Mouse (Mus musculus) thymus, postnatal 10 days (tissue): ENCODE data around the gene Grm1.

Experiments
- DNase-seq, 2 experiments: peaks; one replicate each; pipeline ENCODE4 v3.0.0; 2021; ENCODE audit warnings: low spot score in 2 of 2

Gene Grm1

GRCm38 (mm10) chr10:10971311-10971710, 110.8 kb downstream of the Grm1 start:
- DNase-seq = no peak

- DNase-seq = no peak
These were observed 117.5 kb downstream of the Grm1 start for GRCm38 (mm10) chr10:10964490-10965150.

- no peak for DNase-seq
These were observed 131.6 kb downstream of the Grm1 start for GRCm38 (mm10) chr10:10950557-10950956.

- no peak for DNase-seq
These were observed 133.0 kb downstream of the Grm1 start for GRCm38 (mm10) chr10:10949172-10949571.

GRCm38 (mm10) chr10:10947531-10947930, 134.6 kb downstream of the Grm1 start:
- no peak for DNase-seq

- DNase-seq = no peak
These were observed 138.2 kb downstream of the Grm1 start for GRCm38 (mm10) chr10:10944003-10944402.

- no peak for DNase-seq
These were observed 139.9 kb downstream of the Grm1 start for GRCm38 (mm10) chr10:10942248-10942647.

- DNase-seq = no peak
These were observed 146.3 kb downstream of the Grm1 start for GRCm38 (mm10) chr10:10935806-10936205.

GRCm38 (mm10) chr10:10929672-10930071, 152.5 kb downstream of the Grm1 start:
- DNase-seq = no peak

GRCm38 (mm10) chr10:10928798-10929366, 153.3 kb downstream of the Grm1 start:
- no peak for DNase-seq

GRCm38 (mm10) chr10:10917857-10918399, 164.2 kb downstream of the Grm1 start:
- no peak for DNase-seq

GRCm38 (mm10) chr10:10913621-10914020, 168.5 kb downstream of the Grm1 start:
- DNase-seq = no peak

GRCm38 (mm10) chr10:10890221-10890620, 191.9 kb downstream of the Grm1 start:
- DNase-seq = no peak

- no peak for DNase-seq
These were observed 193.6 kb downstream of the Grm1 start for GRCm38 (mm10) chr10:10888521-10888920.

- DNase-seq = no peak
These were observed 197.2 kb downstream of the Grm1 start for GRCm38 (mm10) chr10:10884992-10885391.

- DNase-seq = no peak
These were observed 210.0 kb downstream of the Grm1 start for GRCm38 (mm10) chr10:10872142-10872541.

- DNase-seq = no peak
These were observed 211.9 kb downstream of the Grm1 start for GRCm38 (mm10) chr10:10870271-10870670.

- DNase-seq = no peak
These were observed 215.9 kb downstream of the Grm1 start for GRCm38 (mm10) chr10:10866278-10866677.

GRCm38 (mm10) chr10:10864759-10865158, 217.4 kb downstream of the Grm1 start:
- DNase-seq = no peak

- no peak for DNase-seq
These were observed 234.5 kb downstream of the Grm1 start for GRCm38 (mm10) chr10:10847376-10848286.

- no peak for DNase-seq
These were observed 237.0 kb downstream of the Grm1 start for GRCm38 (mm10) chr10:10845059-10845685.

- DNase-seq = no peak
These were observed 246.8 kb downstream of the Grm1 start for GRCm38 (mm10) chr10:10835406-10835805.
